Mouse (Mus musculus) olfactory bulb, adult 2 months (tissue): ENCODE results near the gene Wdr13.

Experiments used
- CTCF ChIP-seq: fragments of 200-500 bp; IDR thresholded peaks from 2 replicates; pipeline ENCODE4 v1.5.1; 2012; ENCODE audit warnings: low read depth, mild to moderate bottlenecking, low read length, moderate library complexity; ENCODE audit not compliant: insufficient read depth
- POLR2A ChIP-seq: fragments of 200-500 bp; IDR thresholded peaks from 2 replicates; pipeline ENCODE4 v1.6.1; 2012; ENCODE audit warnings: mild to moderate bottlenecking, low read depth, low read length, moderate library complexity; ENCODE audit not compliant: insufficient read depth

GRCm38 (mm10) chrX:8179646-8180045 is 47.0 kb upstream of the Wdr13 start:
- TF ChIP-seq POLR2A (no peak), CTCF (no peak)
